Mouse (Mus musculus) spleen, adult 2 months (tissue): ENCODE data around the gene Rplp2.
"Not testable (repeated sequence)": the region's sequence is repeated elsewhere in the genome, so short reads cannot be mapped to it uniquely, and the experiment has no call there.

ENCODE experiments used
- CTCF ChIP-seq: fragments of 200-500 bp; IDR thresholded peaks from 2 replicates; pipeline ENCODE4 v1.5.1; 2011; ENCODE audit warnings: mild to moderate bottlenecking, inconsistent platforms; ENCODE audit not compliant: insufficient read depth, insufficient read length, insufficient replicate concordance; ENCODE audit errors: extremely low read depth
- POLR2A ChIP-seq: fragments of 200-500 bp; IDR thresholded peaks from 2 replicates; pipeline ENCODE4 v1.6.1; 2011; ENCODE audit warnings: low read depth, low read length, inconsistent platforms

DNA sequence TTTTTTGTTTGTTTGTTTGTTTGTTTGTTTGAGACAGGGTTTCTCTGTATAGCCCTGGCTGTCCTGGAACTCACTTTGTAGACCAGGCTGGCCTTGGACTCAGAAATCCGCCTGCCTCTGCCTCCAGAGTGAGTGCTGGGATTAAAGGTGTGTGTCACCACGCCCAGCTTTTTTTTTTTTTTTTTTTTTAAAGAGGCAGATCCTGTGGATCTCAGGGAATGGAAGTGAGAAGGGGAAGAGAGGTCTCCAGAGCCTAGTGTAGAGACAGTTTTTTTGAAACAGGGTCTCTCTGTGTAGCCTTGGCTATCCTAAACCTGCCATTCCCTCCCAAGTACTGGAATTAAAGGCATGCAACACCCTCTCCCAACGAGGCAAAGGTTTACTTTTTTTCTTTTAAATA, 796 bp upstream of the Rplp2 start:
- not testable (repeated sequence) for TF ChIP-seq CTCF, POLR2A
